Mouse (Mus musculus): Measurements from ENCODE around the gene Irx2.

DNA sequence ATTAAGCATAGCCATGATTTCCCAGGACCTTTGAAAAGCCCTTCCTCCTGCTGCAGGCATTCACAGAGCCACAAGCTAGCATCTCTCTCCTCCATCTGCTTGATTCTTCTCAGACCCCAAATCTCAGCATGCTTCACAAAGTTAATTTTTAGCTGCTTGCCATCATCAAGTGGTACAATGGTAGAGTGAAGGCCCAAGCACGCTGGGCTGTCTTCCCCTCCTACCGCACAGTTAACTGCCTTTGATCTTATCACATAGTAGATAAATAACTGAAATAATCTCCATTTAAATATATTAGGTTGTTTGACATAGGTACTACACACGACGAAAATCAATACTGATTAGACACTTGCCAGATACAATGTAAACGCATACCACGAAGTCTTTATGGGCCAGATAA is 35.3 kb upstream of the Irx2 start:
- TF ChIP-seq POLR2AphosphoS2 (IDR thresholded peaks at IDR 0.05; ENCODE audit: insufficient read length, low read depth) (no peak), POLR2A (IDR thresholded peaks at IDR 0.05; ENCODE audit: insufficient read length, low read depth) (no peak), E2F4 (IDR thresholded peaks at IDR 0.05; ENCODE audit: insufficient read depth) (no peak), CEBPB (IDR thresholded peaks at IDR 0.05; ENCODE audit: insufficient read depth, poor library complexity, severe bottlenecking) (no peak), MYOD1 (IDR thresholded peaks at IDR 0.05; ENCODE audit: control insufficient read depth in 1 of 3, insufficient read length in 2 of 3, low read depth in 2 of 3) (no peak), USF1 (IDR thresholded peaks at IDR 0.05; ENCODE audit: low read depth) (no peak)
